Mouse (Mus musculus) thymus, adult 2 months (tissue): ENCODE data around the gene Pnpla2.

Source experiments
- CTCF ChIP-seq: fragments of 200-500 bp; IDR thresholded peaks from 2 replicates; pipeline ENCODE4 v1.5.1; 2012; ENCODE audit warnings: mild to moderate bottlenecking, control low read depth, low read length, moderate library complexity, borderline replicate concordance; ENCODE audit not compliant: control insufficient read depth, poor library complexity, insufficient read depth; ENCODE audit errors: extremely low read depth
- POLR2A ChIP-seq: fragments of 200-500 bp; IDR thresholded peaks from 2 replicates; pipeline ENCODE4 v1.6.1; 2012; ENCODE audit warnings: mild to moderate bottlenecking, low read length, control low read depth, moderate library complexity; ENCODE audit not compliant: control insufficient read depth, poor library complexity, insufficient read depth; ENCODE audit errors: extremely low read depth

GRCm38 (mm10) chr7:141429310-141429709 is 25.7 kb upstream of the Pnpla2 start, which contains the start of gene Cend1:
- TF ChIP-seq CTCF = no peak
- TF ChIP-seq POLR2A = no peak
